Mouse (Mus musculus) bone marrow macrophage, adult 2 months (primary cell): ENCODE results near the gene Acsbg1. TPM values are rescaled to one million over a fixed set of nuclear protein-coding genes. Genes with fewer than 3 reads are reported as not detected.
A peak's percentile ranks its signal among the peaks of the same experiment; 100 is the strongest.
"Not testable (repeated sequence)": the region's sequence is repeated elsewhere in the genome, so short reads cannot be mapped to it uniquely, and the experiment has no call there.

Source experiments
- H3K27ac ChIP-seq: 2 replicates; pipeline ENCODE4 v1.5.1; 2012; ENCODE audit warnings: low read depth, low read length; ENCODE audit not compliant: insufficient read depth
- H3K4me1 ChIP-seq: 2 replicates; pipeline ENCODE4 v1.6.1; 2012; ENCODE audit warnings: low read length; ENCODE audit not compliant: control insufficient read depth, insufficient read depth
- H3K4me3 ChIP-seq: 2 replicates; pipeline ENCODE4 v1.5.1; 2012; ENCODE audit warnings: mild to moderate bottlenecking, low read length, moderate library complexity; ENCODE audit not compliant: insufficient read depth
- CTCF ChIP-seq: IDR thresholded peaks from 2 replicates; pipeline ENCODE4 v1.5.1; 2012; ENCODE audit warnings: low read depth, mild to moderate bottlenecking, low read length, moderate library complexity
- POLR2A ChIP-seq: IDR thresholded peaks from 2 replicates; pipeline ENCODE4 v1.6.1; 2012; ENCODE audit warnings: mild to moderate bottlenecking, low read depth, low read length, borderline replicate concordance
- polyA plus RNA-seq: library from polyadenylated mRNA; stranded (reverse); fragments of >200 nt; gene quantifications from 2 replicates; pipeline ENCODE4 v1.2.4, GENCODE M21; 2012; ENCODE audit not compliant: missing spikeins, insufficient read depth, insufficient read length

Gene Acsbg1
- polyA plus RNA-seq, 1 experiment, result not detected

GRCm38 (mm10) chr9:54587863-54588262 lies 73.8 kb downstream of the Acsbg1 start:
- Histone ChIP-seq H3K4me1 (peaks cover 14% of the 10 kb centered on the region), H3K4me3 (peak overlapping the region; percentile 27), H3K27ac (no peak overlapping the region)
- TF ChIP-seq CTCF (no peak), POLR2A (no peak)

- no peak for TF ChIP-seq CTCF
- TF ChIP-seq POLR2A, result no peak
- no peak within 1 kb of the TSS for H3K27ac ChIP-seq
- H3K4me3 ChIP-seq, result peak within 1 kb of the TSS; percentile 94
- peaks cover 14% of the 10 kb centered on the region for H3K4me1 ChIP-seq
Measured at GRCm38 (mm10) chr9:54586199-54587061, 75.2 kb downstream of the Acsbg1 start, which contains the start of gene Idh3a. TSS of gene Idh3a (plus strand) at chr9:54586334.

- Histone ChIP-seq H3K4me3 (peak overlapping the region; percentile 46), H3K27ac (no peak overlapping the region), H3K4me1 (peaks cover 14% of the 10 kb centered on the region)
- TF ChIP-seq CTCF (no peak), POLR2A (no peak)
Measured at GRCm38 (mm10) chr9:54585839-54586198, 75.9 kb downstream of the Acsbg1 start.

- not testable (repeated sequence) for H3K4me3 ChIP-seq, H3K27ac ChIP-seq
- peaks cover 11% of the 10 kb centered on the region for H3K4me1 ChIP-seq
Measured at GRCm38 (mm10) chr9:54584127-54584526, 77.5 kb downstream of the Acsbg1 start.

- Histone ChIP-seq H3K27ac (no peak overlapping the region), H3K4me1 (peaks cover 11% of the 10 kb centered on the region)
- TF ChIP-seq POLR2A, result no peak
- no peak for TF ChIP-seq CTCF
Measured at GRCm38 (mm10) chr9:54583712-54584111, 78.0 kb downstream of the Acsbg1 start.

GRCm38 (mm10) chr9:54571130-54571839 lies 90.4 kb downstream of the Acsbg1 start:
- no peak for TF ChIP-seq POLR2A
- TF ChIP-seq CTCF, result no peak
- peaks cover 7% of the 10 kb centered on the region; the same call in 1 of the 2 replicates for H3K4me1 ChIP-seq
- no peak overlapping the region for H3K27ac ChIP-seq
- H3K4me3 ChIP-seq, result no peak overlapping the region

More at GRCm38 (mm10) chr9:54583712-54584111, 78.0 kb downstream of the Acsbg1 start:
- H3K4me3 ChIP-seq, result no peak overlapping the region

- H3K4me3 ChIP-seq, result no peak overlapping the region
- H3K27ac ChIP-seq, result no peak overlapping the region
- H3K4me1 ChIP-seq, result peaks cover 7% of the 10 kb centered on the region; the same call in 1 of the 2 replicates
- TF ChIP-seq POLR2A (no peak), CTCF (no peak)
Measured at GRCm38 (mm10) chr9:54568732-54569131, 92.9 kb downstream of the Acsbg1 start.

- Histone ChIP-seq H3K4me3 (no peak overlapping the region), H3K27ac (no peak overlapping the region), H3K4me1 (peaks cover 7% of the 10 kb centered on the region; the same call in 1 of the 2 replicates)
- TF ChIP-seq CTCF (no peak), POLR2A (no peak)
Measured at GRCm38 (mm10) chr9:54566958-54567357, 94.7 kb downstream of the Acsbg1 start.

- H3K4me3 ChIP-seq, result no peak overlapping the region
- H3K27ac ChIP-seq, result no peak overlapping the region
- no peak for TF ChIP-seq POLR2A
- no peak for TF ChIP-seq CTCF
- H3K4me1 ChIP-seq, result peaks cover 2% of the 10 kb centered on the region; the same call in 1 of the 2 replicates
Measured at GRCm38 (mm10) chr9:54560831-54561601, 100.7 kb downstream of the Acsbg1 start.
